Mouse (Mus musculus): ENCODE results near the gene Tmem231.

The Tmem231 gene

DNA sequence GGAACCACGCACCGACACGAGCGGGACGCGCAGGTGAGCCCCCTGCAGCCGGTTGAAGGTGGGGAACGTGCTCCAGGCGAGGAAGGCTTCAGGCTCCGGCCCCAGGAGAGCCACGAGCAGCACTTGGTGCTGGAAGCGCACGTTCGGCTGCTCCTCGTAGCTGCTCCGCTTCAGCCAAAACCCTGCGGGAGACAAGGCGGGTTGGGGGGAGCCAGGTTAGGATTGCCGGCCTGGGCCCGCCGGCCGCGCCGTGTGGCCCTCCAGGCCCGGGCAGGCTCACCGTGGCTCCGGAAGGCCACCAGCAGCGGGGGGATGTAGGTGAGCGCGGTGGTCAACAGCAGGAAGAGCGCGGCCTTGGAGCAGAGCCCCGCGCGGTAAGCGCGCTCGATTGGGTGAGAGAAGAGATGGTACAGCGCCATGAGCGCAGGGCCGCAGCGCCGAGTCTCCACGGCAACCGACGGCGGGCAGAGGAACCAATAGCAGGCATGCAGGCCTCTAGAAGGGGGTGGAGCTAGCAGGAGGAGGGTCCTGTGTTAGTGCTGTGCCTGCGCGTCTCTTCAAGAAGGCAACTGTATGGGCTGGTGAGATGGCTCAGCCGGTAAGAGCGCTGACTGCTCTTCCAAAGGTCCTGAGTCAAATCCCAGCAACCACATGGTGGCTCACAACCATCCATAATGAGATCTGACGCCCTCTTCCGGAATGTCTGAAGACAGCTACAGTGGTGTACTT, at the start of gene Tmem231:
Tmem231 (minus strand) TSS at position 534 of the 729 bp plus-strand sequence.
- in situ Hi-C loops (cut with MboI; ENCODE audit: low pct_unique_long_range_greater_than_20kb in 1 of 2, low sequenced_read_pairs in 2 of 2, unreplicated experiment in 1 of 2), result no loop called here

DNA sequence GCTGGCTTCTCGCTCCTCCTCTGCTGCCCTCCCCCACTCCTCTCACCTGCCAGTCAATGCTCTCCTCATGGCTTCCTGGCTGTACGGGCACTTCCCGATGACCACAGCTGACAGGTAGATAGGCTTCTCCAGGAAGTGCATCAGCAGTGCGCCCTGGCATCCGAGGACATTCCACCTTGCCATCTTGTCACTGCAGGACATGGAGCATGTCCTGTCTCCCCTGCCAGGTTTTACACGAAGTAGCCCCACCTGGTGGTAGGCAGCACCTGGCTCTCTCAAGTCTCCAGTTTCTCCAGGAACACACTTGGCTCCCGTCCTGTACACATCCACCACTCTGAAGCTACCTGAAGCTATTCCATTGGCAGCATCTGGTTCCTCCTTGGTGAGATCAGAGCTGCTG, 48.4 kb upstream of the Tmem231 start:
- in situ Hi-C loops (cut with MboI; ENCODE audit: low pct_unique_long_range_greater_than_20kb in 1 of 2, low sequenced_read_pairs in 2 of 2, unreplicated experiment in 1 of 2), result no loop called here

DNA sequence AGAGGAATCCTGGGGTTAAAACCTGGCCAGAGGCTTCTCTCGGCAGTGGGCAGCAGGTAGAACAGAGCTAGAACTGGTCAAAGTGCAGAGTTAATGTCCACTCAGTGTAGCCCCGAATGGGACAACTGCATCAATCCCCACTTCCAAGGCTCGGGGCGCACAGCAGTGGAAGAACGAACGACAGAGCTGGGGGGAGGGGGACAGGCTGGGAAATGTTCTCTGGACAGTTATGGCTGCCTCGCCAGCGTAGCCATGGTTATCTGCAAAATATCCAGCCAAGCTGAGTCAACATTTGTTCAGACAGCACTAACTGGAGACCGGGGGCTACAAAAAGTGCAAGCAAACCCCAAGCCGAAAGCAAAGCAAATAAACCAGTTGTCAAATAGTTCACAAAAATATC, 44.5 kb upstream of the Tmem231 start:
- in situ Hi-C loops (cut with MboI; ENCODE audit: low pct_unique_long_range_greater_than_20kb in 1 of 2, low sequenced_read_pairs in 2 of 2, unreplicated experiment in 1 of 2), result no loop called here

DNA sequence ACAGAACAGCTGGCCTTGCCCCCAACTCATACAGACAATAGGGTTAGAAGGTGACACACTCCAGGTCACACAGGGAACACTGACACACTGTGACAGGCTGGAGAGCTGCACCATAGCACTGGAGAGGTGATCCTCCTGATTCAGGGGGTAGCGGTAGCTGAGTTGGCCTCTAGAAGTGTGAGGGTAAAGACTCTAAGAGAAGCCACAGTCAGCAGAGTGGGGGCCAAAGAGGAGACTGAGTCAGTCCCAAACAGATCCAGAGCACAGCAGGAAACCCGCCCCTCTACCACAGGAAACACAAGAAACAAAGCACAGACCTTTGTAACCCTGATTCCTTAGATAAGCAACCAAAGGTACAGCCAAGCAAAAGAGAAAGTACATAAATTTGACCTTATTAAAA, 42.6 kb upstream of the Tmem231 start:
- in situ Hi-C loops (cut with MboI; ENCODE audit: low pct_unique_long_range_greater_than_20kb in 1 of 2, low sequenced_read_pairs in 2 of 2, unreplicated experiment in 1 of 2), result no loop called here

DNA sequence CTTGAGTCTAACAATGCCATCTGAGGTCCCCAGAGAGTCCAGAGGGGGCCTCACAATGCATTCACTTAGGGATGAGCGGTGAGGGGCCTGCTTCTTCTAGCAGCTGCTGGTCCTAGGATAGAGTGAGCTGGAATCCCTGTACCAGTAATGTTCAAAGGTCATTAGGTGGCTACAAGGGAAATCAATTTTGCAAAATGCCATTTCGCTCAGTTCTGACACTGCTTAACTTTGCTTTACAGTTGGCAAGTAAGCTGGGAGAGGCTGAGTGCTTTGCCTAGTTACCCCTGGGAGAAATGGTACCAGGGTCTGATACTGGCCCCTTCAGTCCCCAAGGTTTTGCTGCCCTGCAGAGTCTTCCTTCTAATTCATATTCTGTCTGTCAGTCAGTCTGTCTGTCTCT, 42.0 kb upstream of the Tmem231 start:
- in situ Hi-C loops (cut with MboI; ENCODE audit: low pct_unique_long_range_greater_than_20kb in 1 of 2, low sequenced_read_pairs in 2 of 2, unreplicated experiment in 1 of 2), result no loop called here

DNA sequence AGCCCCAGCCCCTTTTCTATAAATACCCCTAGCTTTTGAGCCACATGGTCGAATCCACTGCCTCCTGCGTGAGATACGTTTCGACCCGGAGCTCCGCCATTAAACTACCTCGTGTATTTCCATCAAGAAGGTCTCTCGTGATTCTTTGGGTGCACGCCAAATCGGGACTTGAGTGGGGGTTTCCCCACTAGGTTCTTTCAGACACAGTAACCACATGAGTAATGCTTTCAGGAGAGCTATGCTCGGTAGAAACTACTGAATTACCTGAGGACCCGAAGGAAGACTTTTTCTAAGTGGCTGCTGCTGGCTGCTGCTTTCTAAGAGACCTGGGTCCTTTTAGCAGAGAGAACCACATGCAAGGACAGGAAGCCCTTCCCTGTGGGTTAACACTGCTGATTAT, 40.5 kb upstream of the Tmem231 start:
- in situ Hi-C loops (cut with MboI; ENCODE audit: low pct_unique_long_range_greater_than_20kb in 1 of 2, low sequenced_read_pairs in 2 of 2, unreplicated experiment in 1 of 2), result no loop called here

DNA sequence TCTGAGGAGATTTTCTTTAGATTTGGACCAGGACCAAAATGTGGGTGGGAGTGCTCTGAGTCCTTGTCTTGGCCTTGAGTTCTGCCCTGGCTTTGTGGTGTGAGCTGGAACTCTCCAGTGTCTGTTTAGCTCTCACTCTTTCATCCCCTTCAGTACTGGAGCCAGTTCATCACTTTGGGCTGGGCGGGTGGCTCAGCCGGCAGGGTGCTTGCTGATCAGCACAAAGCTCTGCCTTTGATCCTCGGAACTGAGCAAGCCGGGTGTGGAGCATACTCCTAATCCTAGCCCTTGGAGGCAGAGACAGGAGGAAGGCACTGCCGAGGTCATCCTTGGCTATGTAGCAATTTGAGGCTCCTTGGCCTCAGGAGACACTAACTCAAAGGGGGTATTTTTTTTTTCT, 35.3 kb upstream of the Tmem231 start:
- in situ Hi-C loops (cut with MboI; ENCODE audit: low pct_unique_long_range_greater_than_20kb in 1 of 2, low sequenced_read_pairs in 2 of 2, unreplicated experiment in 1 of 2), result no loop called here

DNA sequence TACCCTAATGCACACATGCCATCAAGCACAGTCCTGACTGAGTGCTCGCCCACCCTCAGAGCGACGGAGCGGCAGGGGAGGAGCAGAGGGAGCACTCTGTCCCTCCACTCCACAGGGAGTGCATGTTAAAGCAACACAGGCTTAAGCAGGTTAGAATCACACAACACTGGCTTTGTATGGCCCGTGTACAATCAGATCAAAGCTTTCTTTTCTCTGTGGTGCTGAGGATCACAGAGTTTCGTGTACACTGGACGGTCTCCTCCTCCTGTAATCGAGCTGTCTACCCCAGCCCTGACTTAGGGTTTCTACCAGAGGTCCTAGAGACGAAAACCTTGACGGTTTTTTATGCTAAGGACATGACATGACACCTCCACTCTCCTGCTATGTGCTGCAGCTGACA, 34.9 kb upstream of the Tmem231 start:
- in situ Hi-C loops (cut with MboI; ENCODE audit: low pct_unique_long_range_greater_than_20kb in 1 of 2, low sequenced_read_pairs in 2 of 2, unreplicated experiment in 1 of 2), result no loop called here

DNA sequence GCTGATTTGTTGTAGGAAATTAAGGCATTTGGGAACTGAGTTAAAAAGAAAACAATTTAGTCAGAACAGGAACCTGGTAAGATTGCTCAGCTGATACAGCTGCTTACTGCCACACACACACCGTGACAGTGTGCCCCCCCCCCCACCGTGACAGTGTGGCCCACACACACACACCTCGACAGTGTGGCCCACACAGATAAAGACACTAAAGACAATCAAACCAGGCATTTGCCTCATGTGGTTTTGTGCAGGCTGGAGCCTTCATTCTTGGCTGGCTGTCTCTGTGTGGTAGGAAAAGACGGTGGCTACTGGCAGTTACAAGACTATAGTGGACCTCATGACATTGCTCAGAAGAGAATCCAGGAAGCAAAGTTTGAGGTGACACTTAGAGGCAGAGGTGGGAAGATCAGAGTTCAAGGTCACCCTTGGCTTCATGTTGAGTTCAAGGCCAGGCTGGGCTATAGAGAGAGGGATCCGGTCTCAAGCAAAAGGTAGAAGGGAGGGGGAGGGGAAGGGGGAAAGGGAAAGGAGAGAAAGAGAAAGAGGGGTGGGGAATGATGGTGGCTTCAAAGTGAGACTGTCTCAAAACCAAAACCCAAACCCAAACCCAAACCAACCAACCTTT, 33.7 kb upstream of the Tmem231 start:
- in situ Hi-C loops (cut with MboI; ENCODE audit: low pct_unique_long_range_greater_than_20kb in 1 of 2, low sequenced_read_pairs in 2 of 2, unreplicated experiment in 1 of 2), result no loop called here

DNA sequence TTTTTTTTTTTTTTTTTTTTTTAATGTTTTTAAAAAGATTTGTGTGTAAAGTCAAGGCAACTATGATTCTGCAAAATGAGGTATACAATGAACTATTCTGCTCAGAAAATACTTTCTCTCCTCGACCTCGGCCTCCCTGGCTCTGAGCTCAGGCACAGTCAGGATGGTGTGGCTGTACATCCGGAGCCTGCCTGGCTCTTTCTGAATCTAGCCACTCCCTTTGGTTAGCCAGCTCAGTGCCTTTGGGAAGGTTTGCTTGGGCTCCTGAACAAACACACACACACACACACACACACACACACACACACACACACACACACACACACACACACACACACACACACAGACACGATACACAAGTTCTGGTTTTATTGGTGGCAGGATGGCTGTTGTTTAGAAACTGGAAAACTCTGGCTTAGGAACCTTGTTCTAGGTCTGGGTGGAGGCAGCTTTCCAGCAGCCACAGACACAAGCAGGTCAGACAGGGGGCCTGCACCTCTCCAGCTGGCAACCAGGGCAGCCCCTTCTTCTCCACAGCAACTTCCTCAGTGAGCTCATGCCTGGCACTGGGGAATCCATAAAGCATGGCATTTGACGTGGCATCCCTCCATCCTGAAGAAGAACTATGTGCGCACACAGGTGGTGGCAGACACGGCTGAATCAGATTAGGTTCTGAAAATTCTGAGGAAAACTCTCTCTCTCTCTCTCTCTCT, 31.3 kb upstream of the Tmem231 start:
- in situ Hi-C loops (cut with MboI; ENCODE audit: low pct_unique_long_range_greater_than_20kb in 1 of 2, low sequenced_read_pairs in 2 of 2, unreplicated experiment in 1 of 2), result no loop called here

DNA sequence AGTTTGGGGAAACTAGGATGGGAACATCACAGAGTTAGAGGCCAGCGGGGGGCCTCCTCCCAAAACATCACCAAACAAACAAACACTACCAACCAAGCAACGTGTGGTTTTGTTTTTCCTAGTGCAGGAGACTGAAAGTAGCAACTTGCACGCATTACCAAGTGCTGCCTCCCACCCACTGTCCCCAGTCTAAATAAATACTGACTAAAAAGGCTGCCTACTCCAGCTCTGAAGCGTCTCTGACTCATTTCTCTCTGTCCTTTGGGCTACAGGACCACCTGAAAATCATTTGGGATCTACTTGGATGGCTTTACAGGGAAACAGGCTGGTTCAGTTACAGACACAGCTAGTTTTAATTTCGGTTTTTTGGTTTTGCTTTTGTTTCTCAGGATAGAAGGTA, 30.7 kb upstream of the Tmem231 start:
- in situ Hi-C loops (cut with MboI; ENCODE audit: low pct_unique_long_range_greater_than_20kb in 1 of 2, low sequenced_read_pairs in 2 of 2, unreplicated experiment in 1 of 2), result no loop called here

DNA sequence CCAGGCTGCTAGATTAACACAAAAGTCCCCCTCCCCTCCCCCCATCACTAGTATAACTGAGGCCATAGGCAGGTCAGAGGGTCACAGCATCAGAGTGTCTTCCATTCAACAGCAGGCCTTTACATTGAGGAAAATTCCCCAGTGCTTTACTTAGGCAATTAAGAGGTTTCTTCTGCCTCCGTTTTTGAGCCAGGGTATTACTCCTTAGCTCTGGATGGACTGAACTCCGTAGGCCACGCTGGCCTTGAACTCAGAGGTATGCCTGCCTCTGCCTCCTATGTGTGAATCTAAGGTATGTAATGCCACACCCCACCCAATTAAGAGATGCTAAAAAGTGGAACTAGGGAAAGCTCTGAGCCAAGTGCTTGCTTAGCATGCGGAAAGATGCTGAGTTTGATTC, 29.9 kb upstream of the Tmem231 start:
- in situ Hi-C loops (cut with MboI; ENCODE audit: low pct_unique_long_range_greater_than_20kb in 1 of 2, low sequenced_read_pairs in 2 of 2, unreplicated experiment in 1 of 2), result no loop called here

DNA sequence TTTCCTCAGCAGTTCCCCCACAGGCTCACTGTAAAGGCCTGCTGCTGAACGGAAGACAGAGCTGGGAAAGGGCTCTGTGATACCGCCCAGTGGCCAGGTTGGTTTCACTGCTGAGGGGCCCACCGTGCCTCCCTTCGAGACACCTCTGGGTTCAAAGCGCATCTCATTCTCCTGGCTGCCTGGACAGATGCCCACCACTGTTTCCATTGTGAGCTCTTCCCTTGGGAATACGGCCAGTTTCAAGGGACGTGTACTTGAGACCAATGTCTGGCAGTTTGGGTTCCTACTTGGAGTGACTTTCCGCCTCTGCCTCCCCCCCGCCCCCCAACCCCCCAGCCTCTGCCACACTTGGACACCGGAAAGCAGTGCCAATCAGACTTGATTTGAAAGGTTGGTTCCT, 29.4 kb upstream of the Tmem231 start:
- in situ Hi-C loops (cut with MboI; ENCODE audit: low pct_unique_long_range_greater_than_20kb in 1 of 2, low sequenced_read_pairs in 2 of 2, unreplicated experiment in 1 of 2), result no loop called here

DNA sequence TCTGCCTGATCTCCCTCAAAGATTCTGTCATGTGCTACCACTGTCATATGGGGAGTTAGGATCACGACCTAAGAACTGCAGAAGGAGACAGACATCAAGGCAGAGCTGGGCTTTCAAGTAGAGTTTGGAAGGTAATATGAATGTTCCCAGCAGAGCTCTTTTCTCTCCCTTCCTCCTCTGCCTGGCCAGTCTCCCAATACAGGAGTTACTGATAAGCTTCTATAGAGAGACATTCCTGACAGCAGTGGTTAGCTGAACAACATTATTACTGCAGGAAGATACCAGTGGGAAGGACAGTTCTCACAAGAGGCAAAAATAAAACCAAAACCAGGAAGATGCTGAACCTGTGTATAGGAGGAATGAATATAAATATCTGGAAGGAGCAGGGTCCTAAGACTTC, 28.9 kb upstream of the Tmem231 start:
- in situ Hi-C loops (cut with MboI; ENCODE audit: low pct_unique_long_range_greater_than_20kb in 1 of 2, low sequenced_read_pairs in 2 of 2, unreplicated experiment in 1 of 2), result no loop called here

DNA sequence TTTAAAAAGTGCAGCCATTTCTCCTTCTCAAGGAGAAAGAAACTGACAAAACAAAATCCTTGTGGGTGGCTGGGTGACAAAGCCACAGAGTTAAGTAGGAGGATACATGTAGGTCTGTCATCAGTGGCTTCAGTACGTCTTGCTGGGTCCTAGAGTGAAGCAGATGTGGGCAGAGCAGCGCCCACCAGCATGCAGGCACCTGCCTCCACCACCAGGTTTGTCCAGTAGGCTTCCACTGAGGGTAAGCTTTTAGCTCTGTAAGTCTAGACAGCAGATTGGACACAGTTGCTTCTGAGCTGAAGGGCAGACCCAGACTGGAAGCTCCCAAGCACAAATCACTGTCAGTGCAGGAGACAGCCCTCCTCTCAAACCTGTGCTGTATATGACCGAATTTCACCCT, 27.6 kb upstream of the Tmem231 start:
- in situ Hi-C loops (cut with MboI; ENCODE audit: low pct_unique_long_range_greater_than_20kb in 1 of 2, low sequenced_read_pairs in 2 of 2, unreplicated experiment in 1 of 2), result no loop called here

DNA sequence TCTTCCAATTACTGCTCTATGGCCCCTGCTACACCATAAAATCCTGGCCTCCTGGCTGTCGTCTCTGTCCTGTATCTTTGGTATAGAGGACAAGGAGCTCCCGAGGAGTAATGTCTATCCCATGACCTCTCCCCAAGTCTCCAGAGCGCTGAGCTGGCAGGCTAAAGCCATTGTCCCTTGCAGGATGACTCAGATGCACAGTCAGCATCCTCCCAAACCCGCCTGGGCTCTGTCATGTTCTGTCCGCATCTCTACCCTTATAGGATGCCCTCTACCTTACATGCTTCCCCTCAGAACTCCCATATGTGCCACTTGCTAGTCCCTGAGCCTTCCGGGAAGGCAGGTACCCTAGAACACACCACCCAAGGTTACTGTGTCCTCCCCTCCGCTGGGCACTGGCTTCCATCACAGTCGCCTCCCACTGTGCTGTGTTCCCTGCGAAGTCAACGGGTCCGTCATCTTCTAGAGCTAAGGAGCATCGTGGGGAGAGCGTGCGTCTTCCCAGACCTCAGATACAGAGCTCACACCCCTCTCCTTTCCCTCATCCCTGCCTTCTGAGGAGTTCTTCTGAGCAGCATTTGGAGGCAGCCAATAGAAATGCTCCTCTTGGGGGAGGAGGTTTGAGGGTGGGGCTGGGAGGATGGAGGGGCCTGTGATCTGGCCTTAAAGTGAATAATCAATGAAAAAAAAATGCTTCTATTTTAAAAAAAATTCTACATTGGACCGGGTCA, 27.1 kb upstream of the Tmem231 start:
- in situ Hi-C loops (cut with MboI; ENCODE audit: low pct_unique_long_range_greater_than_20kb in 1 of 2, low sequenced_read_pairs in 2 of 2, unreplicated experiment in 1 of 2), result no loop called here

DNA sequence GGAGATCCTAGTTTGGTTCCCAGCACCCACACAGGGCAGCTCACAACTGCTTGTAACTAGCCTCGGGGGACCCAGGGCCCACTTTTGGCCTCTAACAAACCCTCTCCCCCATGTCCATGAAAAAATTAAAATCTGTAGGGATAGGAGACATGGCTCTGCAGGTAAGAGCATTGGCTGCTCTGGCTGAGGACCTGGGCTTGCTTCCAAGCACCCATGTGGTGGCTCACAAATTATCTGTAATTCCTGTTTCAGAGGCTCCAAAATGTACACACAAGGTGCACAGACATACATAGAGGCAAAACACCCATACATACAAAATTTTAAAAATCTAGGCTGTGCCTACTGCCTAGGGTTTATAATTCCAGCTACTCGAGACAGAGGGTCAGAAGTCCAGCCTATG, 23.6 kb upstream of the Tmem231 start:
- in situ Hi-C loops (cut with MboI; ENCODE audit: low pct_unique_long_range_greater_than_20kb in 1 of 2, low sequenced_read_pairs in 2 of 2, unreplicated experiment in 1 of 2), result no loop called here

DNA sequence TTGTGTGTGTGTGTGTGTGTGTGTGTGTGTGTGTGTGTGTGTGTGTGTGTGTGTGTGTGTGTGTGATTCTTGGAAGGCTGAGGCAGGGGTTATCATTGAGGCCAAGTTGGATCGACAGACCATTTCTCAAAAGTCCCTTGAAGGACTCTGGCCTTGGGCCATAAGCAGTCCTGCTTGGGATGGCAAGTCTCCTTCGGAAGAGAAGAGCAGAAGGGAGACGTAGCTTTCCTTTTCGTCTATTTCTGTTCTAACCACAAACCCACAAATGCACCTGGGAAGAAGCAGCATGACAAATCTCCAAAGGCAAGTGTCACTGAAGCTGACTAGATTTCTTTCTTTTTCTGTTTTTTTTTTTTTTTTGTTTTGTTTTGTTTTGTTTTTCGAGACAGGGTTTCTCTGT, 22.2 kb upstream of the Tmem231 start:
- in situ Hi-C loops (cut with MboI; ENCODE audit: low pct_unique_long_range_greater_than_20kb in 1 of 2, low sequenced_read_pairs in 2 of 2, unreplicated experiment in 1 of 2), result no loop called here

DNA sequence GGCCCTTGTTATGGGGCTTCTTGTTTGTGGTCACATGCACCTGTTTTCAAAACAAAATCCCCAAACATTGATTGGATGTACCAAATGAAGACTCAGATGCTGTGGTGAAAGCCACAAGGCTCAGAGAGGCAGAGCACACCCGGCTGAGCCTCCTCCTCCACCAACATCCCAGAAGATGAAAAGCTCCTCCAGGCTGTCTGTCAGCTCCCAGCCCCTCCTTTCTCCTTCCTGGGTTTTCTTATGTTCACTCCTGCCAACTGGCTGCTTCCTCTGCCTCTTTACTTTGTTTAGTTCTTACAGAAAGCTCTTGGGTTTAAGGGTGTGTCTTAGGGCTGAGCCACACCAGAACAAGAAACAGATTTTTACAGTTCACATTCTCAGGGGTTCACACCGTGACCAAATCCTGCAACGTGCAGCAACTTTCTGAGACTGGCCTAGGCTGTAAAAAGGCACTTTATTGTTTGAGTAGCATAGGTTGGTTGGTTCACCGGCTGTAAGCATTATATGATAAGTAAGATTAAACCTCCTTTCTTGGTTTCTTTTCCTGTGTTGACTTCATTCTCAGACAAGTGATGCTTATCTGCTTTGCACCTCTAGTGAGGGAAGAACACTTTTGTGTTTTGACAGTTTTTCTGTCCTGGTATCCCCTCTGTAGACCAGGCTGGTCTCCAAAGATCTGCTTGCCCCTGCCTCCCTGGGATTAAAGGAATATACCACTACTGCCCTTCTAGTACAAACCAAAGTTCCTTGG, 21.3 kb upstream of the Tmem231 start:
- in situ Hi-C loops (cut with MboI; ENCODE audit: low pct_unique_long_range_greater_than_20kb in 1 of 2, low sequenced_read_pairs in 2 of 2, unreplicated experiment in 1 of 2), result no loop called here

Measured in mouse embryonic stem cell (cell line).